Mouse (Mus musculus) forebrain, embryonic 11.5 days (tissue): ENCODE measurements around the gene Krt87. TPM values are rescaled to one million over a fixed set of nuclear protein-coding genes. Genes with fewer than 3 reads are reported as not detected.
A peak's percentile ranks its signal among the peaks of the same experiment; 100 is the strongest.

Experiments
- ATAC-seq: fragments of 200-750 bp; cut with Nextera tagmentation; replicated peaks from 2 replicates; pipeline ENCODE4 v1.8.0; 2017; ENCODE audit warnings: moderate TSS enrichment; ENCODE audit not compliant: low FRiP score
- DNase-seq: peaks from one replicate; pipeline ENCODE4 v3.0.0-alpha.2; 2017; ENCODE audit warnings: low spot score
- H3K27ac ChIP-seq: fragments of 300-500 bp; sonication (generic); 2 replicates; pipeline ENCODE4 v1.5.1; 2014; ENCODE audit warnings: low read depth, low read length
- H3K27me3 ChIP-seq: fragments of 300-500 bp; sonication (generic); 2 replicates; pipeline ENCODE4 v1.6.1; 2014; ENCODE audit warnings: mild to moderate bottlenecking, low read length, mixed read lengths; ENCODE audit not compliant: control insufficient read depth, insufficient read depth
- H3K36me3 ChIP-seq: fragments of 300-500 bp; sonication (generic); 2 replicates; pipeline ENCODE4 v1.6.1; 2014; ENCODE audit warnings: mild to moderate bottlenecking, low read length, moderate library complexity, mixed read lengths; ENCODE audit not compliant: control insufficient read depth, insufficient read depth
- H3K4me1 ChIP-seq: fragments of 300-500 bp; sonication (generic); replicated peaks from 2 replicates; pipeline ENCODE4 v1.6.1; 2014; ENCODE audit warnings: low read length, mixed read lengths; ENCODE audit not compliant: control insufficient read depth, insufficient read depth
- H3K4me2 ChIP-seq: fragments of 300-500 bp; sonication (generic); 2 replicates; pipeline ENCODE4 v1.6.1; 2014; ENCODE audit warnings: low read depth, mild to moderate bottlenecking, low read length, moderate library complexity, mixed read lengths; ENCODE audit not compliant: severe bottlenecking
- H3K4me3 ChIP-seq: fragments of 300-500 bp; sonication (generic); 2 replicates; pipeline ENCODE4 v1.5.1; 2014; ENCODE audit warnings: low read depth, low read length
- H3K9ac ChIP-seq: fragments of 300-500 bp; sonication (generic); 2 replicates; pipeline ENCODE4 v1.6.1; 2014; ENCODE audit warnings: low read length
- H3K9me3 ChIP-seq: fragments of 300-500 bp; sonication (generic); 2 replicates; pipeline ENCODE4 v1.6.1; 2016; ENCODE audit warnings: low read length, mixed read lengths; ENCODE audit not compliant: control insufficient read depth
- WGBS: fragments of 180-500 bp; shearing (Covaris S2); extraction: QIAGEN DNeasy Blood & Tissue Kit; methylation state at CpG from one replicate; pipeline ENCODE4 v1.1.7; 2014; 5-methylcytosine and 5-hydroxymethylcytosine counted together
- polyA plus RNA-seq: library from polyadenylated mRNA; unstranded; fragments of >200 nt; fragmentation: Nextera tagmentation; extraction: Ambion mirVana; gene quantifications from 2 replicates; pipeline ENCODE4 v1.2.1, GENCODE M21; 2014

Gene Krt87
- polyA plus RNA-seq, 1 experiment from 2014 or later, result not detected

- ATAC-seq, result no peak
- Histone ChIP-seq H3K4me1 (no peaks in the 10 kb centered on the region), H3K36me3 (no peaks in the 10 kb centered on the region), H3K9ac (no peak overlapping the region), H3K9me3 (no peaks in the 10 kb centered on the region), H3K4me3 (no peak overlapping the region), H3K4me2 (no peak overlapping the region), H3K27ac (no peak overlapping the region), H3K27me3 (no peaks in the 10 kb centered on the region)
- WGBS, result 87% methylated on average over 4 of the region's 4 CpGs
- no peak for DNase-seq
Measured at GRCm38 (mm10) chr15:101469093-101469492, 30.5 kb upstream of the Krt87 start.

GRCm38 (mm10) chr15:101463651-101464050, 25.0 kb upstream of the Krt87 start, which contains the start of gene Krt81:
Krt81 (minus strand) TSS chr15:101463751.
- Histone ChIP-seq H3K9me3 (no peaks in the 10 kb centered on the region), H3K36me3 (no peaks in the 10 kb centered on the region), H3K9ac (no peak within 1 kb of the TSS), H3K27ac (no peak within 1 kb of the TSS), H3K4me2 (no peak within 1 kb of the TSS), H3K4me1 (no peaks in the 10 kb centered on the region; the same call in 1 of the 2 replicates), H3K4me3 (no peak within 1 kb of the TSS), H3K27me3 (no peaks in the 10 kb centered on the region)
- DNase-seq, result no peak
- WGBS, result 87% methylated on average over 13 of the region's 13 CpGs
- no peak for ATAC-seq

- Histone ChIP-seq H3K36me3 (no peaks in the 10 kb centered on the region), H3K4me2 (no peak overlapping the region), H3K27ac (no peak overlapping the region), H3K4me3 (no peak overlapping the region), H3K4me1 (no peaks in the 10 kb centered on the region; the same call in 1 of the 2 replicates), H3K9ac (no peak overlapping the region), H3K9me3 (no peaks in the 10 kb centered on the region), H3K27me3 (no peaks in the 10 kb centered on the region)
- no peak for ATAC-seq
- no peak for DNase-seq
- 87% methylated on average over 14 of the region's 14 CpGs for WGBS
Measured at GRCm38 (mm10) chr15:101459283-101459682, 20.7 kb upstream of the Krt87 start.

- no peaks in the 10 kb centered on the region; the same call in 1 of the 2 replicates for H3K4me1 ChIP-seq
- no peak overlapping the region for H3K27ac ChIP-seq
- H3K9ac ChIP-seq, result no peak overlapping the region
- WGBS, result 52% methylated on average over 16 of the region's 16 CpGs
- DNase-seq (no peak), ATAC-seq (no peak)
- H3K4me2 ChIP-seq, result no peak overlapping the region
- H3K9me3 ChIP-seq, result no peaks in the 10 kb centered on the region
- no peaks in the 10 kb centered on the region for H3K27me3 ChIP-seq
- H3K36me3 ChIP-seq, result no peaks in the 10 kb centered on the region
- H3K4me3 ChIP-seq, result no peak overlapping the region
Measured at GRCm38 (mm10) chr15:101458361-101458930, 19.8 kb upstream of the Krt87 start.

GRCm38 (mm10) chr15:101455891-101456290, 17.3 kb upstream of the Krt87 start:
- Histone ChIP-seq H3K4me3 (no peak overlapping the region), H3K4me1 (no peaks in the 10 kb centered on the region; the same call in 1 of the 2 replicates), H3K27ac (no peak overlapping the region), H3K9ac (no peak overlapping the region), H3K36me3 (no peaks in the 10 kb centered on the region), H3K9me3 (no peaks in the 10 kb centered on the region), H3K27me3 (no peaks in the 10 kb centered on the region), H3K4me2 (no peak overlapping the region)
- 90% methylated on average over 6 of the region's 6 CpGs for WGBS
- DNase-seq, result no peak
- ATAC-seq, result no peak

- WGBS, result 85% methylated on average over 2 of the region's 2 CpGs
Measured at GRCm38 (mm10) chr15:101455292-101455691, 16.7 kb upstream of the Krt87 start.

GRCm38 (mm10) chr15:101454774-101455173, 16.2 kb upstream of the Krt87 start:
- Histone ChIP-seq H3K4me2 (no peak overlapping the region), H3K27me3 (no peaks in the 10 kb centered on the region), H3K9ac (no peak overlapping the region), H3K36me3 (no peaks in the 10 kb centered on the region), H3K9me3 (no peaks in the 10 kb centered on the region), H3K27ac (no peak overlapping the region), H3K4me3 (no peak overlapping the region), H3K4me1 (no peaks in the 10 kb centered on the region; the same call in 1 of the 2 replicates)
- no peak for DNase-seq
- no peak for ATAC-seq
- WGBS, result 89% methylated on average over 8 of the region's 8 CpGs

More at GRCm38 (mm10) chr15:101455292-101455691, 16.7 kb upstream of the Krt87 start:
- no peak overlapping the region for H3K4me3 ChIP-seq
- H3K9ac ChIP-seq, result no peak overlapping the region
- H3K4me1 ChIP-seq, result no peaks in the 10 kb centered on the region; the same call in 1 of the 2 replicates
- no peak overlapping the region for H3K27ac ChIP-seq
- H3K4me2 ChIP-seq, result no peak overlapping the region
- DNase-seq, result no peak
- no peaks in the 10 kb centered on the region for H3K36me3 ChIP-seq
- no peaks in the 10 kb centered on the region for H3K27me3 ChIP-seq
- no peak for ATAC-seq
- no peaks in the 10 kb centered on the region for H3K9me3 ChIP-seq

- no peaks in the 10 kb centered on the region for H3K27me3 ChIP-seq
- H3K4me3 ChIP-seq, result no peak overlapping the region
- H3K36me3 ChIP-seq, result no peaks in the 10 kb centered on the region
- ATAC-seq (peak; percentile 61; the same call in 1 of the 2 replicates), DNase-seq (peak; percentile 84)
- WGBS, result 6% methylated on average over 13 of the region's 13 CpGs
- no peak overlapping the region for H3K4me2 ChIP-seq
- H3K9ac ChIP-seq, result no peak overlapping the region
- no peaks in the 10 kb centered on the region for H3K9me3 ChIP-seq
- H3K27ac ChIP-seq, result no peak overlapping the region
- no peaks in the 10 kb centered on the region for H3K4me1 ChIP-seq
Measured at GRCm38 (mm10) chr15:101453093-101453736, 14.6 kb upstream of the Krt87 start.

- Histone ChIP-seq H3K27ac (no peak within 1 kb of the TSS), H3K4me2 (no peak within 1 kb of the TSS), H3K9me3 (no peaks in the 10 kb centered on the region), H3K4me1 (no peaks in the 10 kb centered on the region), H3K36me3 (no peaks in the 10 kb centered on the region), H3K27me3 (no peaks in the 10 kb centered on the region), H3K4me3 (no peak within 1 kb of the TSS), H3K9ac (no peak within 1 kb of the TSS)
- WGBS, result 67% methylated on average over 2 of the region's 2 CpGs
- DNase-seq (no peak), ATAC-seq (no peak)
Measured at GRCm38 (mm10) chr15:101447444-101447843, 8.8 kb upstream of the Krt87 start, which contains the start of gene Krt88. Krt88 (plus strand) TSS chr15:101447744.
